Mouse (Mus musculus) limb, embryonic 14.5 days (tissue): Measurements from ENCODE around the gene Dnajc13. TPM values are rescaled to one million over a fixed set of nuclear protein-coding genes. Genes with fewer than 3 reads are reported as not detected.

ENCODE experiments used
- ATAC-seq: fragments of 200-750 bp; cut with Nextera tagmentation; 2 replicates; pipeline ENCODE4 v1.8.0; 2017; ENCODE audit warnings: low read depth, moderate number of reproducible peaks, moderate TSS enrichment; ENCODE audit not compliant: low FRiP score
- DNase-seq: peaks from one replicate; pipeline ENCODE4 v3.0.0-alpha.2; 2015; ENCODE audit warnings: low spot score
- H3K27ac ChIP-seq: fragments of 300-500 bp; sonication (generic); replicated peaks from 2 replicates; pipeline ENCODE4 v1.5.1; 2014; ENCODE audit warnings: low read depth, mild to moderate bottlenecking, low read length, moderate library complexity, mixed read lengths
- H3K27me3 ChIP-seq: fragments of 300-500 bp; sonication (generic); 2 replicates; pipeline ENCODE4 v1.6.1; 2014; ENCODE audit warnings: low read length, mixed read lengths; ENCODE audit not compliant: control insufficient read depth, insufficient read depth
- H3K36me3 ChIP-seq: fragments of 300-500 bp; sonication (generic); 2 replicates; pipeline ENCODE4 v1.6.1; 2014; ENCODE audit warnings: mild to moderate bottlenecking, low read length, moderate library complexity, mixed read lengths; ENCODE audit not compliant: control insufficient read depth, insufficient read depth
- H3K4me1 ChIP-seq: fragments of 300-500 bp; sonication (generic); 2 replicates; pipeline ENCODE4 v1.6.1; 2014; ENCODE audit warnings: antibody characterized with exemption, low read length, mixed read lengths; ENCODE audit not compliant: control insufficient read depth, insufficient read depth
- H3K4me2 ChIP-seq: fragments of 300-500 bp; sonication (generic); replicated peaks from 2 replicates; pipeline ENCODE4 v1.6.1; 2014; ENCODE audit warnings: low read depth, mild to moderate bottlenecking, low read length, moderate library complexity; ENCODE audit not compliant: severe bottlenecking
- H3K4me3 ChIP-seq: fragments of 300-500 bp; sonication (generic); replicated peaks from 2 replicates; pipeline ENCODE4 v1.5.1; 2014; ENCODE audit warnings: low read length
- H3K9ac ChIP-seq: fragments of 300-500 bp; sonication (generic); 2 replicates; pipeline ENCODE4 v1.6.1; 2014; ENCODE audit warnings: mild to moderate bottlenecking, low read depth, low read length, moderate library complexity; ENCODE audit not compliant: severe bottlenecking
- H3K9me3 ChIP-seq: fragments of 300-500 bp; sonication (generic); 2 replicates; pipeline ENCODE4 v1.6.1; 2016; ENCODE audit warnings: low read length; ENCODE audit not compliant: control insufficient read depth
- POLR2A ChIP-seq: fragments of 200-500 bp; IDR thresholded peaks from 2 replicates; pipeline ENCODE4 v1.8.0; 2012; ENCODE audit warnings: inconsistent platforms, mild to moderate bottlenecking, moderate library complexity, borderline replicate concordance; ENCODE audit not compliant: insufficient read depth, insufficient read length; ENCODE audit errors: extremely low read depth
- WGBS: fragments of 180-500 bp; shearing (Covaris S2); extraction: QIAGEN DNeasy Blood & Tissue Kit; methylation state at CpG from one replicate; pipeline ENCODE4 v1.1.7; 2014; 5-methylcytosine and 5-hydroxymethylcytosine counted together
- polyA plus RNA-seq, 2 experiments: library from polyadenylated mRNA; depleted of rRNA in 1 of 2; stranded (reverse) in 1 of 2; unstranded in 1 of 2; fragments of >200 nt; fragmentation: Nextera tagmentation in 1 of 2; extraction: Ambion mirVana in 1 of 2; gene quantifications; 2 replicates each; pipeline versions ENCODE4 v1.2.1 to v1.2.3; 2012 to 2014

The Dnajc13 gene
- polyA plus RNA-seq, 2 experiments = 34.9 to 64.3 TPM

- H3K4me2 ChIP-seq = no peak overlapping the region
- H3K27me3 ChIP-seq = no peaks in the 10 kb centered on the region
- no peak overlapping the region for H3K27ac ChIP-seq
- no peak overlapping the region for H3K9ac ChIP-seq
- no peaks in the 10 kb centered on the region for H3K4me1 ChIP-seq
- H3K4me3 ChIP-seq = no peak overlapping the region
- H3K9me3 ChIP-seq = no peaks in the 10 kb centered on the region
- no peak for ATAC-seq
- TF ChIP-seq POLR2A = no peak
- 62% methylated on average over 5 of the region's 5 CpGs for WGBS
- DNase-seq = no peak
- peaks cover 59% of the 10 kb centered on the region for H3K36me3 ChIP-seq
Measured at GRCm38 (mm10) chr9:104187028-104187427, 75.7 kb downstream of the Dnajc13 start.

GRCm38 (mm10) chr9:104183181-104183580 is 79.5 kb downstream of the Dnajc13 start:
- H3K4me1 ChIP-seq = no peaks in the 10 kb centered on the region
- H3K9ac ChIP-seq = no peak overlapping the region
- H3K4me3 ChIP-seq = no peak overlapping the region
- WGBS = 90% methylated on average over 5 of the region's 5 CpGs
- no peaks in the 10 kb centered on the region for H3K9me3 ChIP-seq
- H3K4me2 ChIP-seq = no peak overlapping the region
- ATAC-seq = no peak
- peaks cover 61% of the 10 kb centered on the region for H3K36me3 ChIP-seq
- no peak overlapping the region for H3K27ac ChIP-seq
- no peak for TF ChIP-seq POLR2A
- DNase-seq = no peak
- H3K27me3 ChIP-seq = no peaks in the 10 kb centered on the region

GRCm38 (mm10) chr9:104182328-104182727 is 80.4 kb downstream of the Dnajc13 start:
- DNase-seq = no peak
- H3K4me1 ChIP-seq = no peaks in the 10 kb centered on the region
- no peak overlapping the region for H3K9ac ChIP-seq
- no peaks in the 10 kb centered on the region for H3K27me3 ChIP-seq
- no peak overlapping the region for H3K4me3 ChIP-seq
- H3K36me3 ChIP-seq = peaks cover 63% of the 10 kb centered on the region
- ATAC-seq = no peak
- H3K4me2 ChIP-seq = no peak overlapping the region
- H3K27ac ChIP-seq = no peak overlapping the region
- WGBS = 65% methylated on average over 5 of the region's 5 CpGs
- TF ChIP-seq POLR2A = no peak
- H3K9me3 ChIP-seq = no peaks in the 10 kb centered on the region

GRCm38 (mm10) chr9:104181626-104182025 is 81.1 kb downstream of the Dnajc13 start:
- H3K27ac ChIP-seq = no peak overlapping the region
- WGBS = 83% methylated on average over 4 of the region's 4 CpGs
- H3K9me3 ChIP-seq = no peaks in the 10 kb centered on the region
- peaks cover 63% of the 10 kb centered on the region for H3K36me3 ChIP-seq
- no peak overlapping the region for H3K4me3 ChIP-seq
- DNase-seq = no peak
- TF ChIP-seq POLR2A = no peak
- H3K9ac ChIP-seq = no peak overlapping the region
- ATAC-seq = no peak
- H3K4me1 ChIP-seq = no peaks in the 10 kb centered on the region
- no peaks in the 10 kb centered on the region for H3K27me3 ChIP-seq
- H3K4me2 ChIP-seq = no peak overlapping the region

GRCm38 (mm10) chr9:104180046-104180445 is 82.7 kb downstream of the Dnajc13 start:
- no peak overlapping the region for H3K27ac ChIP-seq
- H3K9me3 ChIP-seq = no peaks in the 10 kb centered on the region
- DNase-seq (no peak), ATAC-seq (no peak)
- TF ChIP-seq POLR2A = no peak
- H3K4me1 ChIP-seq = no peaks in the 10 kb centered on the region
- no peak overlapping the region for H3K4me3 ChIP-seq
- peaks cover 70% of the 10 kb centered on the region for H3K36me3 ChIP-seq
- H3K27me3 ChIP-seq = no peaks in the 10 kb centered on the region
- 97% methylated on average over 6 of the region's 6 CpGs for WGBS
- H3K9ac ChIP-seq = no peak overlapping the region
- H3K4me2 ChIP-seq = no peak overlapping the region

GRCm38 (mm10) chr9:104172342-104172741 is 90.4 kb downstream of the Dnajc13 start:
- Histone ChIP-seq H3K27ac (no peak overlapping the region), H3K4me1 (no peaks in the 10 kb centered on the region), H3K36me3 (peaks cover 73% of the 10 kb centered on the region), H3K27me3 (no peaks in the 10 kb centered on the region), H3K9me3 (no peaks in the 10 kb centered on the region), H3K9ac (no peak overlapping the region), H3K4me2 (no peak overlapping the region), H3K4me3 (no peak overlapping the region)
- ATAC-seq = no peak
- no peak for TF ChIP-seq POLR2A
- no peak for DNase-seq
- WGBS = 94% methylated on average over 6 of the region's 6 CpGs
